Mouse (Mus musculus) cerebellum, adult (tissue): Measurements from ENCODE around the gene Gnai2.

Experiments
- ATAC-seq: cut with Nextera tagmentation; 2 replicates; pipeline ENCODE4 v1.9.2; 2017; ENCODE audit warnings: mild to moderate bottlenecking, moderate library complexity, mixed read lengths; ENCODE audit not compliant: insufficient number of reproducible peaks, low FRiP score, low TSS enrichment

Gnai2 gene

GRCm38 (mm10) chr9:107659551-107659950 is 24.4 kb upstream of the Gnai2 start:
- 0 out of 2 replicates have a peak, but pooled peaks have one; percentile 36 for ATAC-seq

DNA sequence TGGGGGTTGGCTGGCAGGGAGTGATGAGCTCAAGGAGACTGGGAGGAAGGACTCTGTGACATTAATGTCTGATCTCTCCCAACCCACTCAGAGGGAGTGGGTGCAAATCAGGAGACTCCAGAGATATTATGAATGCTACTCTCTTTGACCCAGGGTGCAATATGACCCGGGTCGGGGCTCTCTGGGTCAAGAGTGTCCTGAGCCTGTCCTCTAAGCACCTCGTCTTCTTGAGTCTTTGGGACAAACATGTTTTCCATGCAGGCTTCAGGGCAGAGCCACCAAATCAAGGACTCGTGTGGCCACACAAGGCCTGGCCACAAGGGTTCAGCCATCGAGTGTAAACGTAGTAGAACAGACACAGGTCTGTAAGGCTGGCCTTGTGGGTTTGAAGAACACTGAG is 22.9 kb upstream of the Gnai2 start:
- ATAC-seq: no peak

DNA sequence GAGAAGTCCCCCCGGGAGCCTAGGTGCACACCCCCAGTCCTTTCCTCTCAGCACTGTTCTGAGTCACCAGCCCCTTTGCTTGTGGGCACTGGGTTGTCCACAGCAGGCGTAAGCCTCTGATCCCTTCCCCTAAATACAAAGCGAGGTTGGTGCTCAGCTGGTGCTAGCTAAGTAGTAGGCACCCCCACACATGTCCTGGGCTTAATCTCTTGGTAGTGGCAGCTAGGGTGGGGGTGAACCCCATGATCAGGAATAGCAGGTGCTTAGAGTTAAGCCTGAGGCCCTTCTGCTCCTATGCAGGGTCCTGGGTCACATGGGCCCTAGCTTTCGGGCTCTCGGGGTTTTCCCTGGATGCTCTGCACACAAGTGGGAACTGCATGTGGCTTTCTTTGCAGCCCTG is 22.0 kb upstream of the Gnai2 start:
- no peak for ATAC-seq

DNA sequence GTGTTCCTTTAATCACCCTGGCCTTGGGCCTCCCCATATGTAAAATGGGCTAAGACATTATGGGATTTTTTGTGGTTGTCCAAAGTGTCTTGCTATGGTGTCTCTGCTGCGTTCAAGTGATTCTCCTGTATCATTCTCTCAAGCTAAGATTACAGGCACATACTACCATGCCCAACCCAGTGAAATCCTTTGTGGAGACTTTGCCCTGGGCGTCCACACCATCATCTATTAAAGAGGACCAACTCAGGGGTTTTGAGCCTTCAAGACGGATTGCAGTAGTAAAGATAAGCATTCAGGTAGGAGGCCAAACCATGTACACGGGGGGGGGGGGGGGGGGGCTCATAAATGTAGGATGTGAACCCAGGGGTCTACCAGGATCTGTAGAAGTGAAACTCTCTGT is 19.4 kb upstream of the Gnai2 start:
- no peak for ATAC-seq

- ATAC-seq: no peak
These were observed 18.3 kb upstream of the Gnai2 start for GRCm38 (mm10) chr9:107653474-107653873.

GRCm38 (mm10) chr9:107650708-107651481 is 15.7 kb upstream of the Gnai2 start:
- no peak for ATAC-seq

- no peak for ATAC-seq
These were observed 15.1 kb upstream of the Gnai2 start for GRCm38 (mm10) chr9:107650225-107650624.

- no peak for ATAC-seq
These were observed 13.6 kb upstream of the Gnai2 start for GRCm38 (mm10) chr9:107648767-107649166.

GRCm38 (mm10) chr9:107646975-107647374 is 11.8 kb upstream of the Gnai2 start:
- no peak for ATAC-seq

DNA sequence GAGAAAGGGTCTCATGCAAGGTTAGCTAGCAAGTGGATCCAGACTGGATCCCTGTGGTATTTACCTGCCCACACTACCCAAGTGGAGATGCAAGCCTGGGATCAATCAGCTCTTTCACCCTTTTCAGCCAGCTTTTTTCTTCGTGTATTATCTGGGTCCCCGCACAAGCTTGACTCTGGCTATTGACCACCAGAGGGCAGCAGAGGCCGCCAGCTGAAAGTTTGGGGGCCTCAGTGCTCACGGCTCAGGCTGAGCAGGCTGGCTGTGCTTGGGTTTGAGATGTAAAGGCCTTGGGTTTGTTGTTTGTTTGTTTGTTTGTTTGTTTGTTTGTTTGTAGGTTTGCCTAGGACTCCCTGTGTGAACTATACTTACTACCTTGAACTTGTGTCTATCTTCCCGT is 10.4 kb upstream of the Gnai2 start:
- peak; percentile 74; the same call in 1 of the 2 replicates for ATAC-seq

DNA sequence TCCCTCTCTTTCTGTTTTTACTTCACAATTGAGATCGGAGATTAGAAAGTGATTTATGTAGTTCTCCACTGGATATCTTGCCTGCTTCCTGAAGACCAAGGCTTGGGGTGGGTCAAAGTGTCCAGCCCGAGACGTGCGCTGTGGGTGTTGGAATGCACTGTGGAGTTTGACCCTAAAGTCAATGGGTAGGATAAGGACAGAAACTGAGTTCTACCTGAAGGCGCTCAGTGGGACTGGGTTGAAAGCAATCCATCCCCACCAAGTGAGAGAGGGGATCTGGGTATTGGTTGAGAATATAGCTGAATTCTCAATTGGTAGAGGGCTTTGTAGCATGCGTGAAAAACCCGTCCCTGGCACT is 10.0 kb upstream of the Gnai2 start:
- no peak for ATAC-seq

- ATAC-seq: peak; percentile 73; the same call in 1 of the 2 replicates
These were observed 9.5 kb upstream of the Gnai2 start for GRCm38 (mm10) chr9:107644495-107645152.

- ATAC-seq: no peak
These were observed 8.5 kb upstream of the Gnai2 start for GRCm38 (mm10) chr9:107643544-107644214.

DNA sequence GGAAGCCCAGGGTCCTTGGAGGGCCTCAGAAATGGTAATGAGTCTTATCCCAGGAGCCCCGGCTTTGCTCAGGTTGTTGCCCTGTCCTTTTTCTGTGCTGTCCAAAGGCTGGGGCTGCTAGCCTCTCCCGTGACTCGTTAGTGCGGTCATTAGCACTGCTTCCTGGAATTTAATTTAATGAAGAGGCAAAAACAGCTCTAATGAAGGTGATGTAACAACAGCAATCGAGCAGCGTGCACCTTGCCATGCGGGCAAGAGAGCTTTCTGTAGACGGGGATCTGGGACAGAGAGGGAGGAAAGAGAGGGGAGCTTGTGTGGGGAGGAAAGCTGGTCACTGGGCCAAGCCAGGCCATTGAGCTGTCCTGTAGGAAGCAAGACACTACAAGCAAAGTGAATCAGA is 6.5 kb upstream of the Gnai2 start:
- no peak for ATAC-seq

DNA sequence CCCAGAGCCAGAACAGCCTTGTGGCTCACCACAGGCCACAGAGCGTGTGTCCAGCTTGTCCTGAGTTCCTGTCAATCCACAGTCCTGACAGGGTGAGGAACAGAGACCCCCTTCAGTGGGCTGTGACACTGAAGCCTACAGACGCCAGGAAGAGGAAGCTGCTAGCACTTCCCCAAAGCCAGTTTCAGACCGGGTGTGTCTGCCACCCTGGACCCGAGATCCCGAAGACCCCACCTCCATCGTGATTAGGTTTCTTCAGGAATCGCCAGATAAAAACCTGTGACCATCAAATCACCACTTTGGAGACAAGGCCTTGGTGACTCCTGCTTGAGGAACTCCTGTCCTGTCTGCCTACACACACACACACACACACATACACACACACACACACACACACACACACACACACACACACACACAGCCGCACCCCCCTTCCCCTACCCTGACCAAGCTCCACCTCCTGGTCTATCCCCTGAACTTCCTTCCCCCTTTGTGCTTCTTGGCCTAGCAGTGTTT is 5.1 kb upstream of the Gnai2 start:
- no peak for ATAC-seq

GRCm38 (mm10) chr9:107637070-107637469 is 1.9 kb upstream of the Gnai2 start:
- ATAC-seq: no peak

DNA sequence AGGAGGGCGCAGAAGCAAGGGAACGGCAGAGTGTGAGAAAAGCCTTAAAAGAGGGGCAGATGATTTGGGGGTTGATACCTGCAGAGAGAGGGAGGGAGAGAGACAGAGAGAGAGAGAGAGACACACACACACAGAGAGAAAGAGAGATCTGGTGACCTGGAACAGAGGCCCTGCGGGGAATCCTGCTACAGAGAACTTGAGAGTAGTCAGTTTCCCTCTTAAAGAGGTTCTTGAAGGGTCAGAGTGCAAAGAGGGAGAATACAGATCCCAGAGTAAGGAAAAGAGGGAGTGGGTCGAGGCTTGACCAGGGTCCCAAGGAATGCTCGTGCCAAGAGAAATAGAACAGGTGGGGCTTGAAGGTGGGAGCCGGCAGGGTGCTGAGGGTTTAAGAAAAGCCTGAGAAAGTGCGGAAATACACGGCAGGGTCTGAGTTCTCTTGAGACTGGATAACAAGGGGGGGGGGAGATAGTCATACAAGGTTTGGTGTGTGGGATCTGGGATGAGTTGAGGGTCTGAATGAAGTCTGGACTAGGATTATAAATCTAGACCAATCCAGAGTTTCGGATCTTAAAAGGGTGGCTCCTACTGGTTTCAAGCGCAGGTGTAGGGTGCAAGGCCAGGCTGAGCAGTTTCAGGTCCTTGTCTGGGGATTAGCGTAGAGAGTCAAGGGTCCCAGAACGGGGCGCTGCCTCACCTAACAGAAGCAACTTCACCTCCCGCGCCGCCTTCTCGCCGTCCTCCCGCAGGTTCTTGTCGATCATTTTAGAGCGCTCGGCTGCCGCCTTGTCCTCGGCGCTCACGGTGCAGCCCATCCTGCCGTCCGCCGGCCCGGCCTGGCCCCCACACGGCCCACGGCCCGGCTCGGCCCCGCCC is 525 bp downstream of the Gnai2 start:
- no peak for ATAC-seq

- no peak for ATAC-seq
These were observed 1.3 kb downstream of the Gnai2 start for GRCm38 (mm10) chr9:107633661-107634405.

- ATAC-seq: no peak
These were observed 2.0 kb downstream of the Gnai2 start for GRCm38 (mm10) chr9:107633091-107633660.
